Mouse (Mus musculus) embryonic stem cell, embryonic (primary cell): ENCODE data around the gene Lrit3.

Experiments
- CTCF ChIA-PET, 4 experiments: fragments of 300-600 bp in 2 of 4; fragments of 350-600 bp in 2 of 4; sonication (Branson Sonifier 250); formaldehyde crosslinking; loops; one replicate each; lab custom pipeline; 2022; ENCODE audit warnings: inconsistent platforms in 2 of 4; lab: Charles Lee
- POLR2A ChIA-PET, 4 experiments: fragments of 300-600 bp in 2 of 4; fragments of 350-600 bp in 2 of 4; sonication (Branson Sonifier 250); formaldehyde crosslinking; loops; one replicate each; lab custom pipeline; 2022; ENCODE audit warnings: antibody characterized with exemption in 4 of 4, inconsistent platforms in 1 of 4; lab: Charles Lee

Gene Lrit3

DNA sequence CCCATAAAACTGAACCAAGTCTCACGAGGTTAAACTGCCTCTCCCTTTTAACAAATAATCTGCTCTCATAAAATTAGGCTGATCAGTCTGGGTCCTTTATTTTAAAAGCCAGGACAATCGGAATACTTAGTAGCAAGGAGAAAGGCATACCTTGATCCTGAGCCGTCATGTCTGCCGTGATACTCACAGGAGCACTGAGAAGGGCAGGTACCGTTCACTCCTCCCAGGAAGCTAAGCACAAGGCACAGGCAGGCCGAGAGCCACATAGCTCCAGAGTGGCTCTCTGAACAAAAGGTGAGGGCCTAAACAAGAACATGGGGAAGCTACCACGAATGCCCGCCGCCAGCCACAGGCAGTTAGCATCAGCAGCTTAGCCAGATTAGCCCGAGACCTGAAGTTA is at the start of gene Lrit3:
Gene Lrit3 (minus strand): TSS at position 266 of the 400 bp plus-strand sequence.
- ChIA-PET POLR2A (no interaction called here), CTCF (interaction anchor here in 1 of 4 experiments (0.9 to 1.1 kb wide), 2 partner anchors 19 to 893 kb away, joined by 3 to 4 read pairs; no protein-coding TSS in a partner anchor)

GRCm38 (mm10) chr3:129846846-129847245 is 43.0 kb upstream of the Lrit3 start:
- POLR2A ChIA-PET: interaction anchor here in 1 of 4 experiments (1.4 kb wide), 1 partner anchor 24 kb away, joined by 3 read pairs; no protein-coding TSS in a partner anchor
- CTCF ChIA-PET: interaction anchor here in 1 of 4 experiments (0.7 kb wide), 1 partner anchor 28 kb away, joined by 7 read pairs; no protein-coding TSS in a partner anchor

DNA sequence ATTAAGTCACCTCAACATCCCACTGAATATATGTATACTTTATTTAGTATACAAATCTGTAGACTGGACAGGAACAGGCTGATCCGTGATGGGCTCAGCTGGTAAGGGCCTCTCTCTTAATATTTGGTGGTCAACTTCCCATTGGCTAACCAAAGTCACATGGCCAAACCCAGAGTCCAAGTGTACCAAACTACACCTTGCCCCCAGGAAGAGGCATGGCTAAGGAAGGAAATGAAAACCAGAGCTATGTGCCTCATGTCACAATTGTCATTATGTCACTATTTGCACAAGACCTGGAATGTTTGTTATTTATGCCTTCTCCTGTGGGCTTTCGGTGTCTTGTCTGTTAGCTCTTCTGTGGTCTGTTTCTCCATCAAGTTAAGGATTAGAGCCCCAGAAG is 42.0 kb upstream of the Lrit3 start:
- ChIA-PET CTCF (interaction anchor here in 1 of 4 experiments (0.6 kb wide), 1 partner anchor 339 kb away, joined by 3 read pairs; no protein-coding TSS in a partner anchor), POLR2A (interaction anchor here in 1 of 4 experiments (1.4 kb wide), 2 partner anchors 15 to 23 kb away, joined by 3 to 4 read pairs; partner anchors contain the start of gene Gar1)

DNA sequence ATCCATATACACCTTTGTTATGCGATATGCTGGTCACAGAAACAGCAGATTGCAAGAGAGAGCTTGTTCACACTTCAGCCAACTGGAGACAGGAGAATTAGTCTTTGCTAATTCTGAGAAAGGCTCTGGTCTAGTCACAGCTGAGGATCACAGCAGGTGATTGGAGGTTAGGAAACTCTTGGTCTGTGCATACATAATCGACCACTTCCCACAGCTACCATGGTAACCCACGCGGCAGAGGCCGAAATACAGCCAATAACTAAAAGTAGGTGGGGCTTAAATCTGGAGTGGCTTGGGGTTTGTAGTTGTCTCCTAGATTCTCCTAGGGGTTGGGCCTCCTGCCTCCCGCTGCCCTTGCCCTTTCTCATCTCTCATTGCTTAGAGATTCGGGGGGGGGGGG is 34.2 kb upstream of the Lrit3 start:
- POLR2A ChIA-PET: interaction anchor here in 2 of 4 experiments (0.6 to 1.2 kb wide), 2 partner anchors 9 to 13 kb away, joined by 3 to 4 read pairs; no protein-coding TSS in a partner anchor
- CTCF ChIA-PET: interaction anchor here in 1 of 4 experiments (0.6 to 0.7 kb wide), 2 partner anchors 94 to 131 kb away, joined by 4 to 5 read pairs; no protein-coding TSS in a partner anchor

DNA sequence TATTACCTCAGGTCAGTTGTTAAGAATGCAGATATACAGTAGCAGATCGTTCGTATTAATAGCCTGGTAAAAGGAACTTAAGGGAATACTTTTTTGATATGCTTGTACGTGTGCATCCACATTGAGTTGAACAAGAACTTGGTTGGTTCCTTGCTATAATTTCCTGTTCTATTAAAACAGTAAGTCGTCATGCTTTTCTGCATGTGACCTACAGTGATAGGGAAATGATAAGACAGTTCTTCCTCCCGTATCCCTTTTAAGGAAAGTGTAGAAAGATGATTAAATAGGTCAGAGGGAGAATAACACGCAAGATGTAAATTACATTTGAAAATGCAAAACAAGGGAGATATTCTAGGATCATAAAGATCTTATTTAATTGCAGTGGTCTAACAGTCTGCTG is 33.1 kb upstream of the Lrit3 start:
- CTCF ChIA-PET: no interaction called here
- POLR2A ChIA-PET: interaction anchor here in 1 of 4 experiments (0.6 kb wide), 1 partner anchor 104 kb away, joined by 3 read pairs; no protein-coding TSS in a partner anchor

DNA sequence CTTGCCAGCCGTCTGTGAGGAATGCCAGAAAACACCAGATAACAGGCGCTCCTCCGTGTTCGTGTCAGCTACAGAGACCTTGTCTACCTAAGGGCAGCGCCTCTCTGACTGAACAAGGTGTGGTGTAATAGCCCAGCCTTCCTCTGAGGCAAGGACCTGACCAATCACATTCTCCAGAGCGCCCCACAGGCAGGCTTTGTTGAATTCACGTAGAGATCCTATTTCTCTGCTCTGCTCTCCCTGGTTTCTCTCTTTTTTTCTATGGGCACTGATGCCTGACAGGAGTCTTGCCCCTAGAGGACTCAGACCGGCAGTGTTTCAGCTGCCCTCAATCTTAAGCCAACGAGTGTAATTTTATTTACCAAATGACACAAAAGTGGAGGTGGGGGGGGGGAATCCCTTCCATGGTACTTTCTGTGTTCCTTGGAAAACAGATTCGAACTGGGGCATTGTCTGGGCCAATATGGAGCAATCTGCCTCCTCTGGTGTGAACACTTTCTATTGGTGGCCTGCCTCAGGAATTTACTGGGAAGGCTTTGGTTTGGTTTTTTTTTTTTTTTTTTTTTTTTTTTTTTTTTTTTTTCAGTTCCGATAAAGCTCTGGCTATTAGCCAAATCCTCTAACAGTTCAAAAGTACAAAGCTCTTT is 32.3 kb upstream of the Lrit3 start:
- ChIA-PET CTCF (interaction anchor here in 3 of 4 experiments (0.5 to 0.9 kb wide), 5 partner anchors 12 to 241 kb away, joined by 3 to 9 read pairs (median 4); no protein-coding TSS in a partner anchor), POLR2A (interaction anchor here in 2 of 4 experiments (0.5 to 0.6 kb wide), 2 partner anchors 104 to 155 kb away, joined by 3 to 4 read pairs; no protein-coding TSS in a partner anchor)

DNA sequence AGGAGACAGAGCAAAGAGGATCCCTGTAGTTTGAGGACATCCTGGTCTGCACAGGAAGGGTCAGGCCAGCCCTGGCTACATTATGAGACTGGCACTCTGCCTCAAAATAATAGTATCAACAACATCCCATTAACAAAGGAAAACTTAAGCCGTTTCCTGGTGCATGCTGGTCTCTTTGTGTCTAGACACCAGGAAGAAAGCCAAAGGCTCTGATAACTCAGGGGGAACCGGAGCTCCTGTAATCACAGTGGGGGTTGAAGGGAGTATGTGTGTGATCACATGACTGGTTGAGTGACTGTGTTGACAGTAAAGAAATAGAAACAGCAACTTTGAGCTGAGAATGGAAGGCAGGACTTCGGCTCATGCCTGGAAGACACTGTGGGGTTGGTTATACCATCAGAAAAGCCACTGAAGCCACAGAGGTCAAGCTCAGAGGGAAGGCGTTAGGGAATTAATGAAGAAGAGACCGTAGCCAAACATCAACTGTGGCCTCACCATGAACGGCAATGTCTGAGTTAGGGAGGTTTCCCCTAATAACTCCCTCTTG is 31.6 kb upstream of the Lrit3 start, which contains the start of gene Cfi:
Gene Cfi (plus strand): TSS at position 497 of the 547 bp plus-strand sequence.
- ChIA-PET CTCF (interaction anchor here (0.5 to 0.9 kb wide), 4 partner anchors 11 to 242 kb away, joined by 4 to 9 read pairs (median 4); no protein-coding TSS in a partner anchor), POLR2A (interaction anchor here in 1 of 4 experiments (0.5 kb wide), 1 partner anchor 155 kb away, joined by 4 read pairs; no protein-coding TSS in a partner anchor)

DNA sequence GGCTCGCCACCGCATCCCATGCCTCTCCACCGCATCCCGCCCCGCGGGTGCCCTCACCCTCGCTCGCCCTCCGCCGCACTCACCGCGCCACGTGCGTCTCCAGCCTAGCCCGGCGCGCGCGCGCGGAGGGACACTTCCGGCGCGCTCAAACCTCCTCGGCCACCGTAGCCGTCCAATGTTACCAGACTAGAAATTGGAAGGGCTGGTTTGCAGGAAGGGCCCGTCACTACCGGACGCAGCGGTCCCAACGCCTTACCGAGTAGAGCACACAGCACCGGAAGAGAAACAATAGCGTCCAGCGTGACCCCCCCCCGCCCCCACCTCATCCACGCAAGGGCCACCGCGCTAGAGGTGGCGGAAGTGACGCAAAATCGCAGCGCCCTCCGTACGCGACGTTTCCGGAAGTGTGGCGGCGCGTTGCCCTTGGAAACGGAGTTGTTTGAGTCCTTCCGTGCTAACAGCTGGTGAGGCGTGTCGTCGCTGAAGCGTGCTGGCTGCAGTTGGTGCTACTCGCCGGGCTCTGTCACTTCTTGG is 27.3 kb upstream of the Lrit3 start, which contains the start of gene Gar1:
Gene Gar1 (minus strand): TSS at position 362 of the 534 bp plus-strand sequence.
- POLR2A ChIA-PET: interaction anchor here in 2 of 4 experiments (0.6 to 1.7 kb wide), 7 partner anchors 14 to 1105 kb away, joined by 3 to 6 read pairs (median 3); no protein-coding TSS in a partner anchor
- CTCF ChIA-PET: interaction anchor here in 1 of 4 experiments (0.7 kb wide), 1 partner anchor 518 kb away, joined by 3 read pairs; no protein-coding TSS in a partner anchor

- ChIA-PET POLR2A (interaction anchor here in 1 of 4 experiments (0.6 to 1.7 kb wide), 3 partner anchors 13 to 48 kb away, joined by 3 to 4 read pairs (median 3); no protein-coding TSS in a partner anchor), CTCF (interaction anchor here in 1 of 4 experiments (0.6 kb wide), 1 partner anchor 1133 kb away, joined by 15 read pairs; no protein-coding TSS in a partner anchor)
These were observed 26.8 kb upstream of the Lrit3 start for GRCm38 (mm10) chr3:129830626-129831025.

- CTCF ChIA-PET: interaction anchor here in 2 of 4 experiments (0.6 to 1.1 kb wide), 2 partner anchors 28 to 71 kb away, joined by 3 to 4 read pairs; no protein-coding TSS in a partner anchor
These were observed 23.9 kb upstream of the Lrit3 start for GRCm38 (mm10) chr3:129827691-129828090.

GRCm38 (mm10) chr3:129826691-129827090 is 22.9 kb upstream of the Lrit3 start:
- CTCF ChIA-PET: no interaction called here
- POLR2A ChIA-PET: no interaction called here

More at GRCm38 (mm10) chr3:129827691-129828090, 23.9 kb upstream of the Lrit3 start:
- POLR2A ChIA-PET: interaction anchor here in 1 of 4 experiments (1.7 kb wide), 1 partner anchor 18 kb away, joined by 3 read pairs; no protein-coding TSS in a partner anchor

DNA sequence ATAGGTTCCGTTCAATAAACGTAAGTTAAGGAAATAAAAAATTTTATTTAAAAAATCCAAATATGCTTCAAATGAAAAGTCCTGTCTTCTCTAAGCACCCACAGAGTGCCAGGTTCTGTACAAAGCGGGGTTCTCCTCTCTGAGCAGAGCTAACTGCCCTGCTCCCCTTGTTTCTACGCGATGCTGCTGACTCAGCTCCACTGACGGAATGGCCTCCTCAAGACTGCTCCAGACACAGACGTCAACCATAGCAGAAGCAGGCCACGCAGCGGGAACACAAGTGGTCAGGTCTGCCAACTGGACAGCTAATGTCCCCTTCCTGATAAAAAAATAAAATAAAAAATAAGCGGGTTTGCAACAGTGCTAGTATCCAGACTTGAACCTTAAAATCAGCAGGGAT is 21.1 kb upstream of the Lrit3 start:
- POLR2A ChIA-PET: interaction anchor here in 2 of 4 experiments (0.8 to 1.2 kb wide), 2 partner anchors 13 kb away, joined by 3 to 4 read pairs; no protein-coding TSS in a partner anchor
- CTCF ChIA-PET: interaction anchor here in 1 of 4 experiments (2.0 kb wide), 1 partner anchor 11 kb away, joined by 5 read pairs; the partner anchor contains the start of gene Cfi

GRCm38 (mm10) chr3:129824146-129824545 is 20.3 kb upstream of the Lrit3 start:
- CTCF ChIA-PET: interaction anchor here in 2 of 4 experiments (1.5 to 2.0 kb wide), 2 partner anchors 11 to 18 kb away, joined by 4 to 5 read pairs; partner anchors contain the start of gene Cfi (in 1 of the 2)
- POLR2A ChIA-PET: interaction anchor here in 1 of 4 experiments (0.8 kb wide), 1 partner anchor 12 kb away, joined by 4 read pairs; no protein-coding TSS in a partner anchor

GRCm38 (mm10) chr3:129823293-129823692 is 19.5 kb upstream of the Lrit3 start:
- ChIA-PET POLR2A (interaction anchor here in 1 of 4 experiments (0.6 to 1.2 kb wide), 3 partner anchors 13 to 69 kb away, joined by 3 to 5 read pairs (median 3); no protein-coding TSS in a partner anchor), CTCF (interaction anchor here (0.5 to 2.0 kb wide), 21 partner anchors 12 to 942 kb away, joined by 3 to 5 read pairs (median 3); partner anchors contain the start of genes Cfi (in 1 of the 4) and Lrit3 (in 1 of the 4))

DNA sequence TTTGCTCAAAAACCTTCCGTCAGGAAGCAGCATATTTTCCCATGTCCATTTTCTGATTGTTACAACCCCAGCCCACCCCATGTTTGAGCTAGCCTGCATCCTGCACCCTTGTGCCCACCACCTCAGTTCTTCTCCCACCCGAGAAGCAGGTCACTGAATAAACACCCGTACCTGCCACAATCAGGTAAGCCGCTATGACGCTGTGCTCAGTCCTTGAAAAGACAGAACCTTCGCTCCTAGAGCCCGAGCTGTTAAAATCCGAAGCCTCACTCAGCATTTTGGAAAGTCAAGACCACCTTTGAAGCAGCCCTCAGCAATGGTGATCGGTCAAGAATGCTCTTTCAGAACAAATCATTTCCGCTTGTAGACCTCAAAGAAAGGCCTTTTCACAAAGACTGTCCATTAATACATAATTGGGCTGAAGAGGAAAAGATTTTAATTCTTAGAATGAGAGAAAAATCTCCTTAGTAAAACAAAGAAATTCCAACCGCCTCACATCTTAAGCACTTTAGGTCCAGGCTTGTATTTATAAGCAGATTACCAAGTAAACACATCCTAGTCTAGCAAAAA is 18.5 kb upstream of the Lrit3 start, which contains the start of gene Rrh:
Gene Rrh (minus strand): TSS at position 382 of the 570 bp plus-strand sequence.
- POLR2A ChIA-PET: interaction anchor here in 2 of 4 experiments (0.8 to 1.2 kb wide), 4 partner anchors 11 to 59 kb away, joined by 3 to 5 read pairs (median 3); no protein-coding TSS in a partner anchor
- CTCF ChIA-PET: interaction anchor here in 3 of 4 experiments (0.7 to 1.4 kb wide), 3 partner anchors 13 to 82 kb away, joined by 3 to 4 read pairs (median 4); no protein-coding TSS in a partner anchor

DNA sequence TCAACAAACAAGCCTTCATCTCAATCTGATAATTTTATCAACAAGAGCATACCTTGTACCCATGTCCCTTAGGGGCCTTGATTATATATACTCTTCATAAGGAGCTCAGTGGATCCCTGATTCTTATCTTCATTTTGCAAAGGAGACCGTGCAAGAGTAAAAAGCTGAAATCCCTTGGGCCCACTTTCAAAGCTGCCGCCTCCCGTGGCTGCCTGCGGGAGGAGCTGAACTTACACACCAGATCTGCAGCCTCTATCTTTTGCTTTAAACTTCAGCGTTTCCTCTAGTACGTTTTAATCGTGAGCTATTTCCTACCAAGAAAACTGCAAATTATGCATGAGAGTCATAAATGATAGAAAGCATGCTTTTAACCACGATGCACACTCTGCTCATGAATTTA is 17.9 kb upstream of the Lrit3 start:
- POLR2A ChIA-PET: interaction anchor here in 2 of 4 experiments (0.7 to 1.1 kb wide), 3 partner anchors 11 to 114 kb away, joined by 3 read pairs; no protein-coding TSS in a partner anchor
- CTCF ChIA-PET: no interaction called here
